Comparison of ENCODE assay signal across 16 mouse cellular contexts in genomic region chr17:7228545-7228944, GRCm38 (mm10). TPM values are rescaled to one million over a fixed set of nuclear protein-coding genes. Genes with fewer than 3 reads are reported as not detected.
A peak's percentile ranks its signal among the peaks of the same experiment; 100 is the strongest.
DNase-seq lines count a peak whose midpoint lies in the region; ATAC-seq and TF ChIP-seq lines count a peak whose summit lies in the region.
"Had no signal": no experiment of that assay in that cellular context is flagged by ENCODE, and none has a peak within 500 bp of the region (broad histone marks: within the 10 kb centered on the region; RNA-seq: fewer than 3 reads in every experiment).

No protein-coding gene starts in this region.

- no peak overlapping the region for H3K4me2 ChIP-seq in lung, embryonic 14.5 days
- H3K4me2 ChIP-seq: embryonic facial prominence, embryonic 12.5 days; limb, embryonic 12.5 days; liver, embryonic 15.5 days had no signal

- no peak for ATAC-seq in lung, embryonic 14.5 days (ENCODE audit: insufficient read depth)
- ATAC-seq in activated CD4-positive, CD25-positive, alpha-beta regulatory T cell, adult 4 months, result no peak
- ATAC-seq: intestine, embryonic 16.5 days; Patski had no signal

- DNase-seq in lung, embryonic 14.5 days, result peak; percentile 35
- DNase-seq in lung, adult 2 months, result no peak
- DNase-seq in cerebellum, adult 9-10 months, result peak; percentile 19
- peak; percentile 19 to 23 for DNase-seq in cerebellum, postnatal 36 days
- peak; percentile 54 for DNase-seq in kidney, postnatal 10 days
- DNase-seq in thymus, postnatal 14 days, result no peak
- DNase-seq: heart, adult 18-20 months; heart, postnatal 10 days; layer of hippocampus, postnatal 36 days; right cerebral cortex, postnatal 25 days had no signal

- 88% methylated on average over 9 of the region's 9 CpGs for WGBS in lung, embryonic 14.5 days
- WGBS in lung, adult 2 months, result 85% methylated on average over 9 of the region's 9 CpGs

- no peak overlapping the region for H3K4me3 ChIP-seq in lung, embryonic 14.5 days (ENCODE audit: low read depth, low read length)
- no peak overlapping the region for H3K4me3 ChIP-seq in lung, adult 2 months (replicated peaks; ENCODE audit: extremely low read depth, low read depth, low read length)
- H3K4me3 ChIP-seq: embryonic facial prominence, embryonic 12.5 days; limb, embryonic 12.5 days; liver, embryonic 15.5 days had no signal

- no peak for TF ChIP-seq CTCF in lung, embryonic 14.5 days (IDR thresholded peaks at IDR 0.05; ENCODE audit: low read depth)
- TF ChIP-seq CTCF in lung, adult 2 months (IDR thresholded peaks at IDR 0.05; ENCODE audit: insufficient read depth, low read length), result no peak

- H3K27me3 ChIP-seq in lung, embryonic 14.5 days (ENCODE audit: insufficient read depth, low read length), result no peaks in the 10 kb centered on the region
- H3K27me3 ChIP-seq: embryonic facial prominence, embryonic 12.5 days; limb, embryonic 12.5 days; liver, embryonic 15.5 days; Patski had no signal

- no peaks in the 10 kb centered on the region; the same call in 1 of the 2 replicates for H3K4me1 ChIP-seq in lung, embryonic 14.5 days (ENCODE audit: insufficient read depth)
- H3K4me1 ChIP-seq in lung, adult 2 months (ENCODE audit: control insufficient read depth, insufficient read depth, low read length), result peaks cover 4% of the 10 kb centered on the region
- H3K4me1 ChIP-seq: liver, embryonic 15.5 days had no signal

- no peaks in the 10 kb centered on the region for H3K36me3 ChIP-seq in lung, embryonic 14.5 days (ENCODE audit: insufficient read depth)
- H3K36me3 ChIP-seq: embryonic facial prominence, embryonic 12.5 days; limb, embryonic 12.5 days; liver, embryonic 15.5 days had no signal

- no peaks in the 10 kb centered on the region for H3K9me3 ChIP-seq in lung, embryonic 14.5 days (ENCODE audit: low read depth, low read length)
- H3K9me3 ChIP-seq: embryonic facial prominence, embryonic 12.5 days; limb, embryonic 12.5 days; liver, embryonic 15.5 days had no signal

- no peak overlapping the region for H3K27ac ChIP-seq in lung, embryonic 14.5 days (ENCODE audit: low read depth)
- H3K27ac ChIP-seq: embryonic facial prominence, embryonic 12.5 days; limb, embryonic 12.5 days; liver, embryonic 15.5 days had no signal

- TF ChIP-seq POLR2A in lung, adult 2 months (IDR thresholded peaks at IDR 0.05; ENCODE audit: borderline replicate concordance, extremely low read depth, low read depth, low read length), result no peak

- H3K9ac ChIP-seq in lung, embryonic 14.5 days, result no peak overlapping the region
- H3K9ac ChIP-seq: embryonic facial prominence, embryonic 12.5 days; limb, embryonic 12.5 days; liver, embryonic 15.5 days had no signal

RNA-seq across cellular contexts. Expression of gene Rps6ka2, which starts 58.6 kb away (rescaled TPM):
- 15.1 and 16.9 TPM in 2 replicates for polyA plus RNA-seq in lung, embryonic 14.5 days (2014; fragmentation: Nextera tagmentation; extraction: Ambion mirVana)
- 20.1 and 24.7 TPM in 2 replicates for polyA plus RNA-seq in lung, adult 2 months (2012; rRNA removed)
- under 1 TPM; 0.57 to 0.60 TPM for polyA plus RNA-seq in activated CD4-positive, CD25-positive, alpha-beta regulatory T cell, adult 4 months (2017; shearing (Covaris generic))

Comparison
In these comparisons a context has a peak if more than half of its experiments do, and no peak if none do; other contexts are left out.
1. DNase-seq: peak in lung, embryonic 14.5 days (single experiment), cerebellum, adult 9-10 months (single experiment), cerebellum, postnatal 36 days (2 of 2) and kidney, postnatal 10 days (single experiment); none in lung, adult 2 months (single experiment) and thymus, postnatal 14 days (single experiment).
2. RNA of gene Rps6ka2, which starts 58.6 kb away (polyA plus RNA-seq): 20.1 to 24.7 TPM in lung, adult 2 months and 15.1 to 16.9 TPM in lung, embryonic 14.5 days; 0.57 to 0.60 TPM in activated CD4-positive, CD25-positive, alpha-beta regulatory T cell, adult 4 months; every median in the first group is over 10 times any median in the second.